Mouse (Mus musculus) hindlimb bud, embryonic 11.5 days (tissue): ENCODE results near the gene Cd63.

Experiments used
- DNase-seq: peaks from one replicate; pipeline ENCODE4 v3.0.0-alpha.2; 2012; ENCODE audit warnings: low read depth, low spot score; ENCODE audit errors: extremely low spot score

Cd63 gene

DNA sequence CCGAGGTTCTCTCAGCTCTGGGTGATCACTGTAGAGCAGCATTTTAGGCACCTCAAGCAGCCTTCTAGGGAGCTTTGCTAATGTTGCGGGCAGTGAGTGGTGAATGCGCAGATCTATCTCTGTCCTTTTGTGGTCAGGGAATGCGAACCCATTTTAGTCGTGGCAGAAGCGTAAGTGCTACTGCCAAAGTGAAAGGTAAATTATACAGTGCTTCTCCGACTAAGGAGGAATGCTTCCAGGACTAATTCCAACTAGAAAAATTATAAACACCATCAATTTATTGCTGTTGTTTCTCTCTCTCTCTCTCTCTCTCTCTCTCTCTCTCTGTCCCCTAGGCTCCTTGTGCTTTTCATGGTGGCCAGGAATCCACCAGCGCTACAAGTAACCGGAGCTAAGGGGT lies 23.1 kb downstream of the Cd63 start, which contains the start of gene Bloc1s1:
Gene Bloc1s1 (minus strand): TSS at position 101 of the 400 bp plus-strand sequence.
- no peak for DNase-seq

DNA sequence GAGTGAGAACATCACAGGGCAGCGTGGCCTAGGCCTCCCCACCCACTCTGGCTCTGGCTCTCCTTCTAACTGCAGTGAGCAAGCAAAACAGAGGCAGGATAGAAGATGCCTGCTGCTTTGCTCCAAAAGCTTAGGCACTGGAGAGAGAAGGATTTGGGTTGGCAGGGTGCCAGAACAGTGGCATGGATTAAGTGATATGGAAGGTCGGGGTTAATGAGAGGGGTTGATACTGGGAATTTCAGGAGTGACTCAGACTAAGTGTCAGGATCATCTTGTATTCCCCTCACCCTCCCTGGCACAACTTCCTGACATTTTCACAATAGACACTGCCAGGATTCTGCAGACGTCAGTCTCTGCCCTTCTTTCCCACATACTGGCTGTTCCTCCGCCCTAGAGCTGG lies 27.6 kb downstream of the Cd63 start:
- DNase-seq = no peak

DNA sequence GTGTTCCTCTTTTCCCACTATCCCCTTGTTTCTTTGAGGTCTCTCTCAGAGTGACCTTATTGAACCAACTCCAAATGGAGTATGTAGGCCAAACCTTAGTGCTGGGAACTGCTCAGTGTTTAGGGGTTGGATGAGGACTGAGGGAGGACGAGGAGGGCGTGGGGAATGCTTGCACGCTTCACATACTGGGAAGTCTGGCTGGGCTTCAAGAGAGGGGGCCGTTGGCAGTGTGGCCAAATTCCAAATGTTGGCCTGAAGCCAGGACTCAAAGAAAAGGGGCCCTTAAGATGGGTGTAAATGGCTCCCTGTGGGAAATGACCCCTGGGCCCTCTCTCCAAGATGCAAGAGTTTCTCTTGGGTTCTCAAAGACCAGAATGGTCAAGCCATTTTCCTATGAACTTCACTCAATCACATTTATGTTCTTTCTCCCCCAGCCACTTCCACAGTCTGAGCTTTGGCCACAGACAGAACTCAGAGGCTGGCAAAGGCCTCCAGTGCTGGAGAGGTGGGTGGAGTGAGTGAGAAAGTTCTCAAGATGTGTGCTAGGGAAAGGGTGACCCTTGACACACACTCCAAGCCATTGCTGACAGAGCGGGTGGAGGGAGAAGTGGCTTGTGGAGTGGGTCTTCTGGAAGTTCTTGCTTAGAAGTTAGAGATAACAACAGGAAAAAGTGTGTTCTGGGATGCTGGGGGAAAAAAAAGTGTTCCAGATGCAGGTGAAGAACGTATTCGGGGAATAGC lies 29.0 kb downstream of the Cd63 start:
- no peak for DNase-seq

DNA sequence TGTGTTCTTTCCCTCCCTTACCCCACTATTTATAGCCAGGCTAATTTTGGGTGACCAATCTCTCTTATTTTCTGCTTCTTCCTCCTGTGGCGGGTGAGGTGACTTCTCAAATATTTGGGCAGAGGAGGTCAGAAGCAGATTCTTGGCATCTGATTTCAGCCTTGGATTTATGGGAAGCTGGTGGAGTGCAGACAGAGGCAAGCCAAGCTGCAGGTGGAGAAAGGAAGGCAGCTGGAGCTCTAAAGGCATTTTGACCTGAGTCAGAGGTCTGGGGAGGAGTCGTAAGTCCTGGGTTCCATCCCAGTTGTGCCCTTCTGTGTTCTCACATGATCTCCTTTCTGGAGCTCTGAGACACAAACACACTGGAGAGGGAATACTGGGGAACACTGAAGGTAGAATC lies 30.7 kb downstream of the Cd63 start:
- no peak for DNase-seq

DNA sequence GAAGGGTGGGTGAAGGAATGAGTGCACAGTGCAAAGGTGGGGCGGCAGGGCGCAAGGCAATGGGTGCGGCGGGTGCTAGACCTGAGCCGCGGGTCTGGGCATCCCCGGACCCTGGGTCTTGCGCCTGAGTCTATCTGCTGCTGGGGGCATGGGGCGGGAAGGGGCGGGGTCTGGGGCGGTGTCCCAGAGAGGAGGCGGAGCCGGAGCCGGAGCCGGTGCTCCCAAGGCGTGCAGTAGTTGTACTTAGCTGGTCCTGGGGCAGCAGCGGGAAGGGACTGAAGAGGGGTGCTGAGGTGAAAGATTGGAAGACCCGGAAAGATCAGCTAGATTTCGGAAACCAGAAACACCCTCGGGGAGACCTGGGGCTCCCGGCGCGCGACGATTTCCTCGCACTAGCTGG lies 32.8 kb downstream of the Cd63 start, which contains the start of gene Itga7:
Gene Itga7 (plus strand): TSS at position 245 of the 400 bp plus-strand sequence.
- no peak for DNase-seq

DNA sequence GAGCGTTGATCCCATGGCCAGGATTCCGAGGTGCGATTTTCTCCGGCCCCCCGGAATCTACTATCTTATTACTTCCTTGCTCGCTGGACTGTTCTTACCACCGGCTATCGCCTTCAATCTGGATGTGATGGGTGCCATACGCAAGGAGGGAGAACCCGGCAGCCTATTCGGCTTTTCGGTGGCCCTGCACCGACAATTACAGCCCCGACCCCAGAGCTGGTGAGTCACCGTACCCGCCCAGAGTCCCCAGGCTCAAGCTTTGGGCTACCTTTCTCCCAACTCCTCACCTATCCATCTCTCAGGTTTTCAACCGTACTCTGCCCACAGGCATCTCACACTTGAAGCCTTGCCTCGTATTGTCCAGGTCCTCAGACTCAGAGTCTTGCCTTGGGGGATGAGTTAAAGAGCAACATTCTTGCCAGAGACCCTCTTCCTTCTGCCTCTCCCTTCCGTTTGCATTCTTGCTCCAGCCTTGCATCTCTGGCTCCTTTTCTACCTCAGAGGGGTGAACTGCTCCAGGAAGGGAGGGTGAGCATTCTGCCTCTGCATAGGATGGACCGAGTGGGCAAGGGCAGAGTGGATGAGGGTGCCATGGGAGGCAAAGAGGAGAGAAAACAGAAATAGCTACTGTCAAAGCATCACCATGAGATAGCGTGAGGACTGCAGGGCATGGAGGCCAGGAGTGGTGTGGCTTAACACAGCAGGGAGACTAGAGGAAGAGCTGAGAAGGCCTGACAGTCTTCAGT lies 33.4 kb downstream of the Cd63 start:
- DNase-seq = no peak

DNA sequence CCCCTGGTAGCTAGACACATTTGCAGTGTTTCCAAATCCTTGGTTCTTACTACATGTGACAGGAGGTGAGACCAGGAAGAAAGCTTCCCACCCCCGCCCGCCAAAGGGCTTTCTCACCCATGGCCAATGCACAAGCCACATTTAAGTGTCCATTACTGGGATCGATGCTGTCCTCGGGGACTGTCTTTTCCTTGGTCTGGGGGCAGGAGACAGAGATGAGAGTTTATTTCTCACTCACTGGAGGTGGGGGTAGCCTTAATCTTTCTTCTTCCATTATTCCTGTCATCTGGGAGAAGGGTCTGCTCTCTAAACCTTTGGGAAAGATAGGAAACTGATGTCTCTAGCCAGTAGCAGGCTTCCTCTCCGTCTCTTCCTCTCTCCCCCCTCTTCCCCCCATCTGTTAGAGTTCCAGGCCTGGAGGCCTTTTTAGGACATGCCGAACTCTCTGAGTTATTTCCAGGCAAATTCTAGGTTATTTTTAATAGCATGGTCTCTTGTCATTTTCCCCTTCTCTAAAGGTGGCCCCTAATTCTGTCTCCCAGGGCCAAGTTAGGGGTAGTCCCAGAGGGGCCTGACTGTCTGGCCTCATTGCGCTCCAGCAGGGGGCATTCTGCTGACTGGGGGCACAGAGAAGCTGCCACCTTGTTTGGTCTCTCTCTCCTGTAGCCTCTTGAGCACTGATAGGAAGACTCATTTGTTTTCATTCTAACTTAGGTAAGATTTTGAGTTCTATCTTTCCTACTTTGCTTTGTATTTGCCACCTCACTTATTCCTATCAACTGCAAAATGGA lies 34.4 kb downstream of the Cd63 start:
- DNase-seq = no peak

DNA sequence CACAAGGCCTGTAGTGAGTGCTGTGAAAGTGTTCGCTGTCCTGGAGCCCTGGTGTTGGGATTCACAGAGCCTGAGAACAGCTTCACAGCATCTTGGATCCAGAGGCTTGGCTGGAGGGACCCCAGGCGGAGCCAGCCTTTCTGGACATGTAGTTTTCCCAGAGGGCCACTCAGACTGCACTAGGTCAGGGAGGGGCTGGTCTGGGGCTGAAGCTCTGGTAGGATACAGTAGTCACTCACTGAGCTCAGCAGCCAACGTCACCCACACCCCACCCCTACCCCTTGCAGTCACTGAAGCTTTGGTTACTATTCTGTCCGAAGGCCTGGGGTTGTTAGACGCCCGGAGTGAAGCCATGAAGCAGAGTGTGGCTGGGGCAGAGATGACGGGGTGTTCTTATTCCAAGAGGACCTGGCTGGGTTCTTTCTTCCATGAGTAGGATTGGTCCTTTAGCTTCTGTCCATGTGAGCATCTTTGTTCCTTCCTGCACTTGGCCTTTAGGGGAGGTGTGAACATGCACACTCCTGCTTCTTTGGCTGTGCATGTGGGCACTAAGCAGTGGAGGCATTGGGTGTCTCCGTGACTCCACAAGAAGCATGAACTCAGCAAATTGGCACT lies 35.1 kb downstream of the Cd63 start:
- no peak for DNase-seq

DNA sequence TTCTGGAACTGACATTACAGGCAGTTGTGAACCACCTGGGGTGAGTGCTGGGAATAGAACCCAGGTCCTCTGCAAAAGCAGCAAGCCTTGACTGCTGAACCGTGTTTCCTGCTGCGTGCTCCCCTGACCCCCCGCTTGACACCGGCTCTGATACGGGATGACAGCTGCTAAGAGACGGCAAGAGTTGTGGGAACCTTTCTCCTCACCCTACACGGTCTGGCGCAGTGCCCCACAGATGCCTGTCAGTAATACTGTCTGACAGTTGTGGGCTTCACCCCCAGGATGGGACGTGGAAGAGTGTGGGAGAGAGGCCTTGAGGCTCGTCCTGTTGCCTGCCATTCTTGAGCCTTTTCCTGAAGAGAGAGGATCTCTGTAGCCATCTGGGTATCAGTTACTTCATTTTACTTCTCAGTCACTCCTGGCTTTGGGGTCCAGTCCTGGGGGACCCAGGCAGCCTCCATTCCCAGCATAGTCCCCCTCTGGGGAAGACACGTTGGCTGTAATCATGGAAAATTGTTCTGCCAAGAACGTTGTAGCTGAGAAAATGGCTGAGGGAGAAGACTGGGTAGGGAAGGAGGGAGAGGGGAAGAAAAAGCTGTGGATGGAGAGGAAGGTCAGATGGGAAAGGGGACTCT lies 37.1 kb downstream of the Cd63 start:
- DNase-seq = no peak

DNA sequence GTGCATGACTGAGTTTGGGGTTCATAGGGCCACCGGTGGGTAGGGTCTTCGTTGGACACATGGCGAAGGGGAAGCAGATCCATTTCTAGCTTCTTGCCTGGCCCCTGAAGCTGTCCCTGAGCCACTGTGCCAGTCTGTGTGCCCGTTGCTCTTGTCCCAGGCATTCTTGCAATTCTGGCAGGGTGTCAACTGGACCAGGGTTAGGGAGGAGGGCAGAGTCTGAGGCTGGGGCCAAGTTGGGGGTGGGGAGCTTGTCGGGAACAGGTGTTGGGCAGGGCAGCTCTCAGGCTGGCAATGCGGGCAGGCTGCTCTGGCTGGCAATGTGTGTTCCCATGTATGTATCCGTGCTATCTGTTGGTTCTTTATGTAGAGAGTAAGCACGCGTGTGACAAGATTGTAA lies 37.7 kb downstream of the Cd63 start:
- DNase-seq = no peak

DNA sequence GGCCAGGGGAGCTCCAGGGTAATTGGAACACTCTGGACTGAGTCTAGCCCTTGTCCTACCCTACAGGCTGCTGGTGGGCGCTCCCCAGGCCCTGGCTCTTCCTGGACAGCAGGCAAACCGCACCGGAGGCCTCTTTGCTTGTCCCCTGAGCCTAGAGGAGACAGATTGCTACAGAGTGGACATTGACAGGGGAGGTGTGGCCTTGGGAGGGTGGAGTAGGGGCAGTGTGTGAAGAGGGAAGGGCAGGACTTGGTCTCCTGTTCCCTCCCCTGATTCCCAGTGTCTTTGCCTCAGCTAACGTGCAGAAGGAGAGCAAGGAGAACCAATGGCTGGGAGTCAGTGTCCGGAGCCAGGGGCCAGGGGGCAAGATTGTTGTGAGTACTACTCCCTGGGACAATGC lies 38.2 kb downstream of the Cd63 start:
- DNase-seq = no peak

DNA sequence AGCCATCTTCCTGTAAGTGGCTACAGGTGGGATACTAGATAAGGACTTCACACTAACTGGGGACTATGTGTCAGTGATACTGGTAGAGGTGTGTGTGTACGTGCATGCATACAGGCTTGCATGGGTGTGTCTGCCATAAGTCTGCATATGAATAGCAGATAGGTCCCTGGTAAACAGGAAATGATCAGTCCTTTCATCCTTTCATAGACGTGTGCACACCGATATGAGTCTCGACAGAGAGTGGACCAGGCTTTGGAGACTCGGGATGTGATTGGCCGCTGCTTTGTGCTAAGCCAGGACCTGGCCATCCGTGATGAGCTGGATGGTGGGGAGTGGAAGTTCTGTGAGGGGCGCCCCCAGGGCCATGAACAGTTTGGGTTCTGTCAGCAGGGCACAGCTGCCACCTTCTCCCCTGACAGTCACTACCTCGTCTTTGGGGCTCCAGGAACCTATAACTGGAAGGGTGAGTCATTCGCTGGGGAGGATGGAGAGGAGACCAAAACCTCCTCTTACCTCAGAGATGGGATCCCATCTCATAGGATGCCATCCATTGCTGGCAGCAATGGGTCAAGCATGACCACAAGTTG lies 39.8 kb downstream of the Cd63 start:
- no peak for DNase-seq

DNA sequence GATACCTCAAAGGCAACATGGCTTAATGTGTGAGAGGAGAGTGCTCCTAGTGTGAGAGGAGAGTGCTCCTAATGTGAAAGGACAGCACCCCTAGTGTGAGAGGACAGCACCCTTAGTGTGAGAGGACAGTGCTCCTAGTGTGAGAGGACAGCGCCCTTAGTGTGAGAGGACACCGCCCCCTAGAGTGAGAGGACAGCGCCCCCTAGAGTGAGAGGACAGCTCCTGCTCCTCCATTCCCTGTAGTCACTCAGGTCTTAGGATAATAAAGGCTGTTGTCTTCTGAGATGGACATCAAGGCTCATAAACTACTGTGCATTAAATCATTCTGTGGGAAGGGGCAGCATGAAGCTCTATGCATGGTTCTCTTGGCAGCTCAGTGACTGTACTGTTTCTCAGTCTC lies 44.9 kb downstream of the Cd63 start:
- DNase-seq = no peak

DNA sequence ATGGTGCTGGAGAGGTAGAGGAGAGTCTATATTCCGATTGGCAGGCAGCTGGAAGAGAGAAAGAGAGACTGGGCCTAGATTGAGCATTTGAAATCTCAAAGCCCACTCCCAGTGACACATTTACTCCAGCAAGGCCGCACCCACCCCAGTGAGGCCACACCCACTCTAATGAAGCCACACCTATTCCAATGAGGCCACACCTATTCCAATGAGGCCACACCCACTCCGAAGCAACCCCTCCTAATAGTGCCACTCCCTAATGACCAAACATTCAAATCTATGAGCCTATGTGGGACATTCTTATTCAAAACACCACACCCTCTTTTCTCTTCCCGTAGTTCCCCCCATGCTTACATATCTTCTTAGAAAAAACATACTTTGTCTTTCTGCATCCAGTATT lies 46.7 kb downstream of the Cd63 start:
- no peak for DNase-seq

DNA sequence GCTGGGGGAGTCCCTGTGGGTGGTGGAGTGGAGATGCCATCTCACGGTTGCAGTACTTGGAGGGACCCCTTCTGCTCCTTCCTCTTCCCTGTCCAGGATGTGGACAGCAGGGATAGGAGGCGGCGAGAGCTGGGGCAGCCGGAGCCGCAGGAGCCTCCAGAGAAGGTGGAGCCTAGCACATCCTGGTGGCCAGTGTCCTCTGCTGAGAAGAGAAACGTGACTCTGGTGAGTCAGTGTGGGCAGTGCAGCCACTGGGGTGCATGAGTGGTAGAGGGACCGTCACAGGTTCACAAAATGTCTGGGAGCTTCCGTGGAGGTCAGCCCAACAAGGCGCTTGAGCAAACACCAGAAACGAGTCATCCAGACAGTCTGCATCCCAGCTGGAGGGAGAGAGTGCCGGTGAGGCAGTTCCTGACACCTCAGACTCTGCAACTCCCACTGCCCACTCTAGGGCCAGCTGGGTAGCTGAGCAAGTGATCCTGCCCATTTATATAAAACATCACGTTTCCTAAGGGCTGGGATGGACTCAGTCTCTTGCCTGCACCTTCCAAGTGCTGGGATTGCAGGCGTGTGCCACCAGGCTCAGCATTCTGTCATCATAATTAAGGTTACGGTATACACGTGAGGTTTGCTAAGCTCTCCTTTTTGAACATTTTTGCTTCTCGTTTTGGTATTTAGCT lies 49.6 kb downstream of the Cd63 start:
- DNase-seq = no peak

DNA sequence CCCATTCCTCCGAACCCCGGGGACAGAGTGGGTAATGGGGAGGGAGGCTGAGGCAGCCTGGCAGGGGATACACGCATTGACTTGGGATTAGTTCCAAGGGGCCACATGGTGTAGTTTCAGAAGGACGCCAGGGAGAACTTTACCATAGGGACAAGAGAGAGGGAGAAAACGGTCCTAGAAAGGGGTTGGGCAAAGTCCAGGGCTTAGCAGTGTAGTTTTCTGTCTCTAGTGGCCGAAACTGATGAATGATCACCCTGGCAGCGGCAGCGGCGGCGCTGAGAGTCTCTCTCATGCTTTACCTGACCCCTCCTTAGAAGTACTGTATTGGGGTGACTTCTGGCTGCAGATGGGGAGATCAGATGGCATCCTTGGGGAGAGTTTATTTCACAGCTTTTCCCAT lies 57.6 kb downstream of the Cd63 start:
- no peak for DNase-seq

DNA sequence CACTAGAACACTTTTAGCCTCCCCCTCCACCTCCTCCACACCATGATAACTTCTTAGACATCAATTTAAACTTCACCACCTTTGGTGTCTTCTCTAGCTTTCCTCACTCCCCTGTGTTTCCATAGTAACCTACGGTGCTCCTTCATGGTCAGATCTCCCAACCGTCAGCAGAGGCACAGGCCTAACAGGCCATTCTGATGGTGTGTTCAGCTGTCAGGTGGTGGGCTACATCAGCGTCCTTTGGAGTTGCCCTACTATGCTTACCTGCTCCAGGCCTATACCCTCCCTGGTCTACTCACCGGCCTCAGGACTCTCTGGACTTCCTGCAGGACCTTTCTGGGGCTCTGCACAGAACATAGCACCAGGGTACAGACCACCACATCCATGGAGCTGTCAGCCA lies 59.4 kb downstream of the Cd63 start:
- DNase-seq = no peak

DNA sequence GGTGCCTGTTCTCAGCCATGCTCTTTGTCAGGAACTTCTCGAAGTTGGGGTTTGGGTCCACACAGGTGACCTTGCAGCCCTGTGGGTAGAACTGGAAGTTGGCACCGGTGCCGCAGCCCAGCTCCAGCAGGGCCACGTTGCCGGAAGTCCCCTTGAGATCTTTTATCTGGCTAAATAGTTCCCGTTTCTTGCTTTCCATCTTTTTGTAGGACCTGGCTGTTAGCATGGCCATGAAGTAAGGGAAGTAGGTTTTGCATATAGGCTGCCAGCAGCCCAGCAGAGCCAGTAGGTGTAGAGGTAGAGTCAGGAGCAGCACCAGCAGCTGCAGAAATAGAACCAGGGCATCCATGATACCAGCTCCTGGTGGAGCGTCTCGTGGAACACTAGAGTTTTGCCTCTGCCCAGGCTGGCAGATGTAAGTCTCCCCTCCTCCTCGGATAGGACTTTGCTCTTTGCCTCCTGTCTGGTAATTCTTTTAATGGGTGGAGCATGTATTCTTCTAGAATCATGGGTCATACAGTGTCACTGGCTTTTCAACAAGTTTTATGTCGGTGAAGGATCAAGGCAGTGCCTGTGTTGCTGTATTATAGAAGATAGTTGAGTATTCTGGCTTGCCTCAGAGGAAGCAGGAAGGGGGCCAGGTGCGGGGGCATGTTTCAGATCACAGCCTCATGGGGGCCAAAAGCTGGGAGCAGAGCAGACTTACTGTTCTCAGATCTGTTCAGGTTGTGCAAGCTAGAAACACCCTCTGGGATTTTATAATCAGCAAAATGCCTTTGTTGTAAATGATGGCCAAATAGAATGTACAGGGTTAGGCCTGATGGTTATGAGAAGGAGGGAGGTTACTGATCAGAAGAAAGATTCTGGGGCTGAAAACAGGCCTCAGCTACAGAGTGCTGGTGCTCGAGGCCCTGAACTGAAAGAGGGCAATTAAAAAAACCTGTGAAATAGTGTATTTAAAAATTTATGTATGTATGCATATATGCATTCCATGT lies 60.1 kb downstream of the Cd63 start, which contains the start of gene Mettl7b:
Gene Mettl7b (minus strand): TSS at position 399 of the 995 bp plus-strand sequence.
- no peak for DNase-seq
